Mouse (Mus musculus): ENCODE results near the gene Tmem43. TPM values are rescaled to one million over a fixed set of nuclear protein-coding genes. Genes with fewer than 3 reads are reported as not detected.
"Not testable (repeated sequence)": the region's sequence is repeated elsewhere in the genome, so short reads cannot be mapped to it uniquely, and the experiment has no call there.

Gene Tmem43
- total and polyA plus RNA-seq, 3 experiments: 22.3 to 23.7 TPM; not detected in 1

DNA sequence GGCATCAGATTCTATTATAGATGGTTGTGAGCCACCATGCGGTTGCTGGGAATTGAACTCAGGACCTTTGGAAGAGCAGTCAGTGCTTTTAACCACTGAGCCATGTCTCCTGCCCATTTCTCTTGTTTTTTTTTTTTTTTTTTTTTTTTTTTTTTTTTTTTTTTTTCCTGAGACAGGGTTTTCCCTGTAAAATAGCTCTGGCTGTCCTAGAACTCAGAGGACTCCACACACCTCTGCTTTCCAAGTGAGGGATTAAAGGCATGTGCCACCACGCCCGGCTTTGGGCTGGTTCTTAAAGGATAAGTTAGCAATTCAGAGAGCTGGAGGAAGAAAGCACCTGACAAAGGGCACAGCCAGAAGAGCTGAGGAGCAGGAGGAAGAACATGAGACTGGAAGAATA is 2.1 kb upstream of the Tmem43 start:
- not testable (repeated sequence) for DNase-seq (ENCODE audit: low read depth, low spot score); H3K4me1 ChIP-seq (ENCODE audit: control insufficient read depth in 1 of 2, insufficient read depth in 2 of 2, low read length in 2 of 2); H3K27ac ChIP-seq (ENCODE audit: control insufficient read depth, low read depth, low read length); H3K9me3 ChIP-seq (replicated peaks; ENCODE audit: insufficient read depth, low read length); H3K27me3 ChIP-seq (ENCODE audit: control insufficient read depth in 1 of 2, insufficient read depth in 2 of 2, low read length in 2 of 2)
- H3K79me2 ChIP-seq (ENCODE audit: control insufficient read depth, insufficient read depth, low read length, poor library complexity): peaks cover 49% of the 10 kb centered on the region
- peak overlapping the region; percentile 82 for H3K9ac ChIP-seq (ENCODE audit: control insufficient read depth, low read depth, low read length, poor library complexity, severe bottlenecking)
- peak; percentile 58; the same call in 1 of the 2 replicates for TF ChIP-seq ZNF384 (IDR thresholded peaks at IDR 0.05; ENCODE audit: low read depth, low read length)
- H3K36me3 ChIP-seq (ENCODE audit: control insufficient read depth in 1 of 2, insufficient read depth in 2 of 2, low read length in 2 of 2): peaks cover 16 to 17% of the 10 kb centered on the region in 2 experiments
- peak overlapping the region; percentile 73 to 94 for H3K4me3 ChIP-seq (ENCODE audit: control insufficient read depth in 1 of 2, insufficient read depth in 1 of 2, low read depth in 2 of 2, low read length in 2 of 2)

DNA sequence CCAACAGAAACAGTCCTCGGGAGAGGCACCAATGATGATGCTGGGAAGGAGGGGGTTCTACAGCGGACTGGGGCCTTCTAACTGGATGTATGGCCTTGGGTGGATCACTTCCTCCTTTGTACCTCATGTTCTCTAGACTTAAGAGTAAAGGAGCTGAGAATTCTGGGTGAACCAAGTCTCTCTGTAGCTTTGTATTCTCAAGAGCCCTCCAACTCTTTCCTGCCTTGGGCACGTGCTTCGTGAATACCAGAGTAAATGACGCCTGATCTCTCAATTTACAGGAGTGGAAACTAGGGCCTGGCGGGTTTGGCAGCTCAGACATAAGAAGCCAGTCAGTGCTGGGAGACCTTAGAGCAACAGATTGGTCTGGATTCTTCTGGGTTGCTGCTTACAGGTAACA is 1.2 kb upstream of the Tmem43 start:
- Histone ChIP-seq H3K27ac (ENCODE audit: control insufficient read depth, low read depth, low read length) (peak overlapping the region; percentile 85), H3K4me3 (ENCODE audit: control insufficient read depth in 1 of 2, insufficient read depth in 1 of 2, low read depth in 2 of 2, low read length in 2 of 2) (peak overlapping the region; percentile 73 to 94), H3K27me3 (ENCODE audit: control insufficient read depth in 1 of 2, insufficient read depth in 2 of 2, low read length in 2 of 2) (no peaks in the 10 kb centered on the region), H3K9ac (ENCODE audit: control insufficient read depth, low read depth, low read length, poor library complexity, severe bottlenecking) (peak overlapping the region; percentile 82), H3K79me2 (ENCODE audit: control insufficient read depth, insufficient read depth, low read length, poor library complexity) (peaks cover 49% of the 10 kb centered on the region), H3K36me3 (ENCODE audit: control insufficient read depth in 1 of 2, insufficient read depth in 2 of 2, low read length in 2 of 2) (peaks cover 10 to 17% of the 10 kb centered on the region in 2 experiments; a peak in 3 of 4 replicates), H3K9me3 (replicated peaks; ENCODE audit: insufficient read depth, low read length) (no peaks in the 10 kb centered on the region), H3K4me1 (ENCODE audit: control insufficient read depth in 1 of 2, insufficient read depth in 2 of 2, low read length in 2 of 2) (peaks cover 0 to 7% of the 10 kb centered on the region in 2 experiments; a peak in 2 of 4 replicates)
- peak; percentile 90 for DNase-seq (ENCODE audit: low read depth, low spot score)
- peak; percentile 63; the same call in 1 of the 2 replicates for TF ChIP-seq BHLHE40 (IDR thresholded peaks at IDR 0.05; ENCODE audit: borderline replicate concordance, low read depth, low read length)
- TF ChIP-seq GABPA (IDR thresholded peaks at IDR 0.05; ENCODE audit: low read depth, low read length): no peak
- TF ChIP-seq NRF1 (IDR thresholded peaks at IDR 0.05; ENCODE audit: insufficient read depth, low read depth, low read length, poor library complexity, severe bottlenecking): no peak
- no peak for TF ChIP-seq KAT2A (conservative IDR thresholded peaks at IDR 0.05; ENCODE audit: low read depth, low read length)
- no peak; the same call in 1 of the 2 replicates for TF ChIP-seq MXI1 (IDR thresholded peaks at IDR 0.05; ENCODE audit: low read depth, low read length)
- TF ChIP-seq MAZ (IDR thresholded peaks at IDR 0.05; ENCODE audit: low read depth, low read length): no peak
- TF ChIP-seq MEF2A (IDR thresholded peaks at IDR 0.05; ENCODE audit: extremely low read depth, insufficient replicate concordance, low read depth, low read length, poor library complexity, severe bottlenecking): no peak
- TF ChIP-seq CHD2 (IDR thresholded peaks at IDR 0.05; ENCODE audit: low read length): no peak
- no peak for TF ChIP-seq TCF12 (IDR thresholded peaks at IDR 0.05; ENCODE audit: low read depth, low read length)
- TF ChIP-seq POLR2A (IDR thresholded peaks at IDR 0.05; ENCODE audit: control insufficient read depth in 1 of 2, insufficient read depth in 1 of 2, low read depth in 1 of 2, low read length in 2 of 2, poor library complexity in 1 of 2): peak; percentile 32 to 80; a peak in 2 of 4 replicates
- TF ChIP-seq CTCF (IDR thresholded peaks at IDR 0.05 in 2 of 3, conservative IDR thresholded peaks at IDR 0.05 in 1 of 3; ENCODE audit: control insufficient read depth in 1 of 3, insufficient read depth in 1 of 3, low read depth in 2 of 3, low read length in 3 of 3, poor library complexity in 1 of 3, severe bottlenecking in 1 of 3): no peak
- TF ChIP-seq ELF1 (IDR thresholded peaks at IDR 0.05; ENCODE audit: low read depth, low read length): peak; percentile 57; the same call in 1 of the 2 replicates
- no peak for TF ChIP-seq ETS1 (IDR thresholded peaks at IDR 0.05; ENCODE audit: low read depth, low read length)
- TF ChIP-seq MAX (IDR thresholded peaks at IDR 0.05; ENCODE audit: low read length): peak; percentile 78; the same call in 1 of the 2 replicates
- TF ChIP-seq ZMIZ1 (IDR thresholded peaks at IDR 0.05; ENCODE audit: low read depth, low read length): no peak
- no peak for TF ChIP-seq E2F4 (IDR thresholded peaks at IDR 0.05; ENCODE audit: borderline replicate concordance, low read depth, low read length)
- TF ChIP-seq CHD1 (IDR thresholded peaks at IDR 0.05; ENCODE audit: low read depth, low read length): no peak
- no peak for TF ChIP-seq GATA1 (IDR thresholded peaks at IDR 0.05; ENCODE audit: low read depth, low read length)
- no peak for TF ChIP-seq MYB (IDR thresholded peaks at IDR 0.05; ENCODE audit: low read depth, low read length)
- peak; percentile 82 for TF ChIP-seq TBP (IDR thresholded peaks at IDR 0.05; ENCODE audit: low read depth, low read length)
- no peak for TF ChIP-seq RAD21 (IDR thresholded peaks at IDR 0.05; ENCODE audit: low read depth, low read length)
- no peak for TF ChIP-seq TAL1 (IDR thresholded peaks at IDR 0.05; ENCODE audit: low read length)
- TF ChIP-seq MYC (IDR thresholded peaks at IDR 0.05; ENCODE audit: low read depth, low read length): peak; percentile 96
- no peak for TF ChIP-seq SMC3 (IDR thresholded peaks at IDR 0.05; ENCODE audit: low read depth, low read length)
- TF ChIP-seq POLR2AphosphoS5 (IDR thresholded peaks at IDR 0.05; ENCODE audit: borderline replicate concordance, low read depth, low read length): no peak; the same call in 1 of the 2 replicates
- TF ChIP-seq POLR2AphosphoS2 (IDR thresholded peaks at IDR 0.05; ENCODE audit: low read length): no peak
- peak; percentile 40; the same call in 1 of the 2 replicates for TF ChIP-seq NELFE (IDR thresholded peaks at IDR 0.05; ENCODE audit: low read depth, low read length)
- no peak for TF ChIP-seq UBTF (IDR thresholded peaks at IDR 0.05; ENCODE audit: borderline replicate concordance, insufficient read depth, low read depth, low read length)
- no peak for TF ChIP-seq ZNF384 (IDR thresholded peaks at IDR 0.05; ENCODE audit: low read depth, low read length)
- no peak for TF ChIP-seq USF1 (IDR thresholded peaks at IDR 0.05; ENCODE audit: low read depth, low read length)
- TF ChIP-seq EP300 (IDR thresholded peaks at IDR 0.05; ENCODE audit: low read depth in 1 of 2, low read length in 2 of 2): no peak
- no peak for TF ChIP-seq MAFK (IDR thresholded peaks at IDR 0.05; ENCODE audit: borderline replicate concordance, low read depth, low read length)
